ENCODE assay signal across 17 mouse cellular contexts in genomic region chr17:32636341-32636740, GRCm38 (mm10). TPM values are rescaled to one million over a fixed set of nuclear protein-coding genes. Genes with fewer than 3 reads are reported as not detected.
"Had no signal": no experiment of that assay in that cellular context is flagged by ENCODE, and none has a peak within 500 bp of the region (broad histone marks: within the 10 kb centered on the region; RNA-seq: fewer than 3 reads in every experiment).

No protein-coding gene starts in this region.

- H3K27me3 ChIP-seq: limb, embryonic 12.5 days; liver, embryonic 15.5 days; midbrain, embryonic 12.5 days had no signal

- DNase-seq: kidney, adult 8-10 months; kidney, postnatal 4 days; liver; lung, embryonic 14.5 days; lung, postnatal 10 days; thymus, adult 18-20 months; thymus, postnatal 14 days had no signal

- H3K4me2 ChIP-seq: limb, embryonic 12.5 days; liver, embryonic 15.5 days; lung, embryonic 14.5 days; midbrain, embryonic 12.5 days had no signal

- H3K4me3 ChIP-seq: layer of hippocampus, adult 2 months; limb, embryonic 12.5 days; liver, embryonic 15.5 days; midbrain, embryonic 12.5 days had no signal

- H3K27ac ChIP-seq: layer of hippocampus, adult 2 months; limb, embryonic 12.5 days; liver, embryonic 15.5 days; macrophage; midbrain, embryonic 12.5 days had no signal

- ATAC-seq: midbrain, embryonic 16.5 days had no signal

- H3K9ac ChIP-seq: limb, embryonic 12.5 days; liver, embryonic 15.5 days; lung, embryonic 14.5 days; midbrain, embryonic 12.5 days had no signal

- H3K36me3 ChIP-seq: limb, embryonic 12.5 days; liver, embryonic 15.5 days; midbrain, embryonic 12.5 days had no signal

- H3K4me1 ChIP-seq: limb, embryonic 12.5 days; midbrain, embryonic 12.5 days had no signal

- H3K9me3 ChIP-seq: limb, embryonic 12.5 days; liver, embryonic 15.5 days; midbrain, embryonic 12.5 days had no signal

RNA-seq across cellular contexts. Expression of gene Cyp4f37, which starts 15.2 kb away (rescaled TPM):
- total RNA-seq: layer of hippocampus, adult 2 months; layer of hippocampus, postnatal 10 days; left cerebral cortex, postnatal 36 days had no signal
- polyA plus RNA-seq: kidney, embryonic 16.5 days; limb, embryonic 12.5 days; liver, embryonic 15.5 days; lung, embryonic 14.5 days; macrophage; midbrain, embryonic 12.5 days; midbrain, embryonic 16.5 days had no signal

RNA-seq across cellular contexts. Expression of gene Cyp4f40, which starts 22.4 kb away (rescaled TPM):
- total RNA-seq: layer of hippocampus, adult 2 months; layer of hippocampus, postnatal 10 days; left cerebral cortex, postnatal 36 days had no signal
- polyA plus RNA-seq: kidney, embryonic 16.5 days; limb, embryonic 12.5 days; liver, embryonic 15.5 days; lung, embryonic 14.5 days; macrophage; midbrain, embryonic 12.5 days; neural tube, embryonic 14.5 days had no signal

RNA-seq across cellular contexts. Expression of gene Cyp4f15, which starts 49.1 kb away (rescaled TPM):
- polyA plus RNA-seq: kidney, embryonic 16.5 days; lung, embryonic 14.5 days; macrophage had no signal
